Mouse (Mus musculus) layer of hippocampus, postnatal 36 days (tissue): Measurements from ENCODE around the gene Intu. TPM values are rescaled to one million over a fixed set of nuclear protein-coding genes. Genes with fewer than 3 reads are reported as not detected.

Experiments used
- microRNA-seq, 2 experiments: library from miRNA; unstranded; fragments of <30 nt; microRNA quantifications; one replicate each; pipeline ENCODE4 v1.2.0; 2021
- total RNA-seq, 2 experiments: library from RNA; stranded (reverse); gene quantifications; 2 replicates each; pipeline ENCODE4 v1.2.3; 2021

The Intu gene
- total RNA-seq, 2 experiments from 2014 or later: 5.7 to 6.9 TPM

Small RNA genes lying within 50 kb of the gene (microRNA-seq; reads per million reads assigned to microRNA genes)
- 0 reads per million in 2 experiments for gene Gm23810

Other genes starting within 250 kb of the Intu start
- under 1 TPM; 0.25 to 0.28 TPM for gene Slc25a31, start 177.6 kb downstream of the Intu start, total RNA-seq
- 100 to 1,000 TPM; 165 to 173 TPM for gene Hspa4l, start 213.2 kb downstream of the Intu start, total RNA-seq